Mouse (Mus musculus): ENCODE results near the gene Pard3b.

Pard3b gene

GRCm38 (mm10) chr1:62081129-62081528 is 442.5 kb downstream of the Pard3b start:
- DNase-seq (ENCODE audit: low spot score) = no peak

GRCm38 (mm10) chr1:62085995-62086394 is 447.4 kb downstream of the Pard3b start:
- DNase-seq (ENCODE audit: low spot score) = no peak

DNA sequence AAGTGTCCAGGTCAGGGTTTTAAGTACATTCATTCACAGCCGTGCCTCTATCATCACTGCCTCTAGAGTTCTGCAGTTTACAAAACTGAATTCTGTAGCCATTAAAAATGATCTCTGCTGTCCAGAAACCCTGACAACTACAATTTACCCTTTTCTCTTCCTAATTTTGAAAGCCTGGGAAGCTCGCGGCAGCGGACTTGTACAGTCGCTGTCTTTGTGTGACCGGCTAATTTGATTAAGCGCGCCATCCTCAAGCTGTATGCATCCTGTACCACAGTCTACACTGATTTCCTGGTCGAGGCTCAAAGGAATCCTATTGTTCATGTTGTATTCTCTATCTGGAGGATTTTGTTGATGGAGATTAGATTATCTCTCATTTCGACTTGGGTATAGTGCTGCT is 448.8 kb downstream of the Pard3b start:
- no peak for DNase-seq (ENCODE audit: low spot score)

DNA sequence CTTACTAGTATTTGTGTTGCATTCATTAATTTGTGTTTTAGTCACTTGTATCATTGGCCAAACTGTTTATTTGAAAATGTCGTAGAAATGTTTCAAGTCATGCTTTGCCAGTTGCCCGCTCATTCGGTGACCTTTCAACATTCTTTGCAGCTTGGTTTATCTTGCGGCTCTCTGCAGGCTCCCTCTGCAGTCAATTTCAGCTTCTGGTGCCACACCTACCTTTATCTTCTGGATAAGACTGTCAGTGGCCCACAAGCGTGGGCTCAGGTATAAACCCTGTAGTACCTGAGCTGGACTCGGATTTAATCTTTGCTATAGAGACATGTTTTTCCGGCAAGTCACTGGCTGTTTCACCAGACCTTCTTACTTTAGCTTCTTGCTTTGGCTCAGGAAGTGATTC is 456.3 kb downstream of the Pard3b start:
- no peak for DNase-seq (ENCODE audit: low spot score)

DNA sequence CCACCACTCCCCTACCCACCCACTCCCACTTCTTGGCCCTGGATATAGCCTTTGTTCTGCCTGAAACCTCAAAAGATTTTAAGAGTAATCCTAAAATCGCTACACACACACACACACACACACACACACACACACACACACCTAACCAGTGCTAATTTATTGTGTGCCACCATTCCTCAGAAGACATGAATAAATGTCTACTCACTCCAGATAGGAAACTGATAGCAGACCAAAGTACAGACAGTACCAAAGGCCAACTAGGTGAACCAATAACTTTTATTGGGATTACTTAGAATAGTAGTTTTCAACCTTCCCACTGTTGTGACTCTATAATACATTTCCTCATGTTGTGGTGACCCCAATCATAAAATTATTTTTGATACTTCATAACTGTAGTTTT is 483.8 kb downstream of the Pard3b start:
- no peak for DNase-seq (ENCODE audit: low spot score)

GRCm38 (mm10) chr1:62129186-62129585 is 490.6 kb downstream of the Pard3b start:
- DNase-seq (ENCODE audit: low spot score) = no peak

GRCm38 (mm10) chr1:62148134-62148533 is 509.5 kb downstream of the Pard3b start:
- no peak for DNase-seq (ENCODE audit: low spot score)

- DNase-seq (ENCODE audit: low spot score) = no peak
These were observed 510.2 kb downstream of the Pard3b start for GRCm38 (mm10) chr1:62148786-62149185.

DNA sequence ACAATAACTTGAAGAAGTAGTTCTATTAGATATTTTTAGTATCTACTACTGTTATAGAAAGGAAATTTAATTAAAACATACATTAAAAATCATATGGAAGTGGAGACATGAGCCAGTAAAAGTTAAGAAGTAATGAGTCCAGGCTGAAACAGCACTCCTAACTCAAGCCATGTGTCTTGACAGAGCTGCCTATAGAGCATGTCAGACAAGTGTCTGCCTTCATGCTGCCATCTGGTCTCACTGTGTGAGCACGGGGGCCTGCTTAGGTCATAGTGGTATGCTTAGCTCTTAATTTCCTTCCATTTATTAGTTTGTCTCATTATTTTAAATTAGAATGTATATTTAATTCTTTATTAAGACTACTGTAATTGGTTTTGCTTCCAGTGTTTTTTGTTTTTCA is 517.3 kb downstream of the Pard3b start:
- no peak for DNase-seq (ENCODE audit: low spot score)

DNA sequence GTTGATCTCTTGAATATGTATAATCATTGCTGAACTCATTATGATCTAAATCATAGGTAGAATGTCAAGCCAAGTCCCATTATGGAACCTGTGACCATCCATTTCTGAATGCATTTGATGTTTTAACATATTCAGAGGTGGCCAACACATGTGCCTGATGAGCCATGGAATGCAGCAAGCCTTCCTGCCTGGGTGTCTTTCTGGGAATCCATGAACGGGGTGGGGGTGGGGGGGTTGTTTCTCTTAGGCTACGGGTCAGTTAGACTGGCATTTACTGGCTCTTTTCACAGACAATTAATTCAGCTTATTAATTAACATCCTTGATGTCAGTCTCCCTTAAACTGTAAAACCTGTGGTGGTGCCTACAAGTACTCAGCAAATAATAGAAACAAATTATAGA is 521.0 kb downstream of the Pard3b start:
- DNase-seq (ENCODE audit: low spot score) = no peak

DNA sequence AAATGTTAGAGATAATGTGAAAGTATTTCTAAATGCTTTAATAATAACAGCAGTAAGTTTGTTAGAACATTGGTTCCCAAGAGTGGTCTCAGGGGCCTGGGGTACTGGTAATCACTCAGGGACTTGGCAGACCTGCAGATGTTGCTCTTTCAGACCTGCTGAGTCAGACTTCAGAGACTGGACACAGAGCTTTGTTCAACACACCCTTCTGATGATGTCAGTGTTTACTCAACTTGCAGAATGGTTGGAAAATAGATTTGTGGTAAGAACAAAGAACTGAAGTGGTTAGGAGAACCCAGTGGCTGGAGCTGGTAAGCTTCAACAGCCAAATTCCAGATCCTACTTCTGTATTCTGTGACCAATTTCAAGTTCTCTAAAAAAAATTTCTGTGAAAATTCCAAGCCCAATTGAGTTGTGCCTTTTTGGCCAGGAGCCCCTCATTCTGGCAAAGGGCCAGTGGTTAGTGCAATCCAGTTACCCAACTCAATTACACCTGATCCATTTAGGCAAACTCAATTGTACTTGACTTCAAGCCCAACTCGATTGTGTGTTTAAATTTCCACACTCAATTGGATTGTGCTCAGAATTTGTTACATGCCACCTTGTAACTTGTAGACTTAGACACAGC is 536.5 kb downstream of the Pard3b start:
- DNase-seq (ENCODE audit: low spot score) = no peak

DNA sequence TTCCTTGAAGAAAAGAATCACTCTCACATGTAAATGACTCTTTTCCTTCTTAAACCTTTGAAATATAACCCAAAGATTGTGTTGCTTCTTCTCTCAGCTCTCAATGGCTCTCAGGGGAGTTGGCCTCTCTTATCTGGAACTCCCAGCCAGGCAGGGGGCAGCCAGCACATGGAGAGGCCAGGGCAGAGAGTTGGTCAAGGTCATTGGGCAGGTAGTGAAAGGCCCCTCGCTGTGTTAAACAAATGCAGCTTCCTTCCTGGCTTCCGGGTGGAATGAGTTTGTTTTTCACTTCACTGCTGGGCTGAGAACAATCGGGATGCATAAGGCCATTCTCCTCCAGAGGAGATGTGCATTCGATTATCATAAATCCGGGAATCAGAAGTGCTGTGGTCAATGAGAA is 543.0 kb downstream of the Pard3b start:
- DNase-seq (ENCODE audit: low spot score) = no peak

DNA sequence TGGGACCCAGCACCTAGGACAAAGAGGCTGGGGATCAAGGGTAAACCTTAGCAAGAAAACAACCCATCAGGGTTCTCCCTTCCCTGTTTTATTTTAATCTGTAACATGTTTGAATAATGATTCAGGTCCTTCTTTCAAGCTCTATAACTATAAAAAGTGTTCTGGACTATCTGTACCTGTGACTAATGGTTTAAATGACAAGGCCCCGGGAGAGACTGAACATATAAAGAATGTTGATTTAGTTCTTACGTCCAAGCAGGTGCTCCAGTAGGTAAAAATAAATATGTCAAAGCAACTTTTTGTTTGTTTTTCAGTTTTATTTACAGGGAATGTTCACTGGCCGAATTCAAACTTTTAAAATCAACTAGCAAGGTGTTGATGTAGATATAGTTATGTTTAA is 544.0 kb downstream of the Pard3b start:
- DNase-seq (ENCODE audit: low spot score) = no peak

DNA sequence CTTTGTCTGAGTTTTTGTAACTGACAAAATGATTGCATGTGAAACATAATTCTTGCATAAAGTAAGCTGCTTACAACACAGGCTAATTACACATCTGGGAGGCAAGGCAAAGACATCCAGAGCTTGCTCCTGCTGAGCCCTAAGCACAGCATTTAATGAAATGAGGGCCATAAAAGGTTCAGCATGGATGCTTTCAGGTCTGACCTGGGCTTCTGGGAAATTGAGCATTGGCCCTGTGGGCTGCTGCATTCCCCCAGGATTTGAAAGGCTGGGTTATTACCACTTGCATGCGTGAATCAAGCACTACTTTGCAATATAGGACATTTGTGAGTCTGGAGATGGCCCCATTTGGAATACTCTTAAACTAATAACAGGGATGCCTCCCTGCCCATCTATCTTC is 552.2 kb downstream of the Pard3b start:
- DNase-seq (ENCODE audit: low spot score) = no peak

DNA sequence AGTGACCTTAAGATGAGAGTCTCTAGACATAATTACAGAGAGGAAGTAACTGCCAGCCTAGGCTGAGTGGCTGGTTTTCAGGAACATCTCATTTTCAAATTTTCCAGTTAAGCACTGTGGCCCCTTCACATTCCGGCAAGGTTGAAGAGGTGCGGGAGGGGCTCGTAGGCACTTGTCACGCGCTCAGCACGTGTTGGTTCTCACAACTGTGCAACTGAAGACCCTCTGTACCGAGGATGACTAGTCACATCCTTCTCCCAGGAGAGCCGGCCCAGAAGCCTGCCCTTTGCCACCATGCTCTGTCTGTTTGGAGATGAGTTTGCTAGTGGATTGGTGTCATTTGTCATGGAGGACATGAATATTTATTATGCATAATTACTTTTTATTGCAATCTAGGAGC is 558.9 kb downstream of the Pard3b start:
- no peak for DNase-seq (ENCODE audit: low spot score)

- no peak for DNase-seq (ENCODE audit: low spot score)
These were observed 562.3 kb downstream of the Pard3b start for GRCm38 (mm10) chr1:62200919-62201318.

- no peak for DNase-seq (ENCODE audit: low spot score)
These were observed 563.1 kb downstream of the Pard3b start for GRCm38 (mm10) chr1:62201686-62202257.

DNA sequence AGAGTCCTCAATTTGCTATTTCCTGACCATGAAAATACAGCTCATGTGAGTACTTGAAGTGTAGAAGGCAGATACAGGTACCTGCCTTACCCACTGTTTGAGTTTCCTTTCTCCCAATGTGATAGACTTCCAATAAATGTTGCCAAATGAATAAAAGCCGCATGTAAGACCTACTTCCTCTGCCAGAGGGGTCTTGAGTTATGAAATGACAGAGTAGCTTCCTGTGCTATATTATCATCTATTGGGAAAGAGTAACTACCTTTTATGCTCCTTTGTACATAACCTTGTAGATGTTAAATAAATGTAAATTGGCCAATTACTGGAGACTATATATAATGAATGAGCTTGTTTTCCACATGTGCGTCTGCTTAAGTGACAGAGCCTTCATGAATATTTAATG is 574.7 kb downstream of the Pard3b start:
- DNase-seq (ENCODE audit: low spot score) = no peak

DNA sequence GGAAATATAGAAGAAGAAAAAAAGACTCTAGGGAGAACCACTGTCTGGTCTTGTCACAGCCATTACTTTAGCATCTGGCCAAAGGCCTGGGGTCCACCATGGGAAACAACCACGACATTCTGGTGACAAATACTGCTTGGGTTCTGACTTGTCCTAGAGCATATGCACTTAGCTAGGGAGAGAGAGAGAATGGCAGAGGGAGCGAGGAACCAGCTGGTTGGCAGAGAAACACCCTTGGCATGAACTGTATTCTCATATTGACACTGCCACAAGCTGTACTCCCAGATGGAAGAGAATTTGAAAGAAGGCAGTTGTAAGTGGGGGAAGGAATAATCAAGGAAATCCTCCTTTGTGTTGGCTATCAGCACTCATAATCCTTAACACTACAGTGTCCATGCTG is 577.2 kb downstream of the Pard3b start:
- DNase-seq (ENCODE audit: low spot score) = no peak

DNA sequence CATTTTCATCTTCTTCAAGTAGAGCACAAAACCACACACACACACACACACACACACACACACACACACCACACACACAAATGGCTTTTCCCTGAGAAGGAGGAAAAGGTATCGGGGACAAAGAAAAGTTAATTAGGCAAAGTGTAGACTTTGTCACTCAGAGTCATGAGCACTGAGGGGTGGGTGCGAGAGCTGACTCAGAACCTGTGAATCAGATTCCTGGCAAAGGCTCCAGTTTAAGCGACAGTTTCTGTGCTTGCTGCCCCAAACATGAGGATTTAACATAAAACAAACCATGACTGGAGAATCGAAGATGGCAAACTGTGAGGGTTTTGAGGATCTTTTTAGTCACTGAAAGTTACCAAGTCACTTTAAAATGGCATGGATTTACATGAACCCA is 577.9 kb downstream of the Pard3b start:
- DNase-seq (ENCODE audit: low spot score) = no peak

- DNase-seq (ENCODE audit: low spot score) = no peak
These were observed 590.5 kb downstream of the Pard3b start for GRCm38 (mm10) chr1:62229129-62229528.

- DNase-seq (ENCODE audit: low spot score) = no peak
These were observed 595.4 kb downstream of the Pard3b start for GRCm38 (mm10) chr1:62234039-62234438.

GRCm38 (mm10) chr1:62235121-62235520 is 596.5 kb downstream of the Pard3b start:
- DNase-seq (ENCODE audit: low spot score) = no peak

All from spleen, adult 12 weeks (tissue).